Mouse (Mus musculus): ENCODE results near the gene Hilpda.
A peak's percentile ranks its signal among the peaks of the same experiment; 100 is the strongest.

Hilpda gene

DNA sequence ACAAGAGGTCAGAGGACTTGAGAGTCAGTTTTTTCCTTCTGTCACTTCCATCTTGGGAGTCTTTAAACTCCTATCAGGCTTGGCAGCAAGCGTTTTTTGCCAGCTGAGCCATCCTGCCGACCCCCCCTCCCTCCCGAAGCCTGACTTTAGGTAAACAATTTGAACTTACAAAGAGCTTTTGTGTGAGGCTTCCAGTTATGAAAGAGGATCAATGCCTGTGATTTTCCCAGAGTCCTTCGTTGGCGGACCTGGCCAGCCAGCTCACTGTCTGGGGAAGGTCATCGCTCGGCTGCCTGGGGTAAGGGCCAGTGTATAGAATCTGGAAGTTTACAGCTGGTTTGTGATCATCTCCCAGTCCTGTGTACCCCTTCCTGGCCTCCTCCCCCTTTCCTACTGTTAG, 8.4 kb downstream of the Hilpda start:
- Histone ChIP-seq H3K9me3 (ENCODE audit: low read length) (no peaks in the 10 kb centered on the region), H3K36me3 (ENCODE audit: insufficient read depth, low read length) (peaks cover 8% of the 10 kb centered on the region; the same call in 1 of the 2 replicates), H3K27me3 (ENCODE audit: insufficient read depth, low read length) (no peaks in the 10 kb centered on the region), H3K4me1 (replicated peaks; ENCODE audit: low read depth, low read length) (peaks cover 15% of the 10 kb centered on the region), H3K4me3 (replicated peaks; ENCODE audit: low read length) (no peak overlapping the region)
- TF ChIP-seq NANOG (IDR thresholded peaks at IDR 0.05; ENCODE audit: borderline replicate concordance, low read length) (no peak), POU5F1 (IDR thresholded peaks at IDR 0.05; ENCODE audit: borderline replicate concordance, low read length) (no peak), CTCF (conservative IDR thresholded peaks at IDR 0.05; ENCODE audit: low read length) (no peak)

DNA sequence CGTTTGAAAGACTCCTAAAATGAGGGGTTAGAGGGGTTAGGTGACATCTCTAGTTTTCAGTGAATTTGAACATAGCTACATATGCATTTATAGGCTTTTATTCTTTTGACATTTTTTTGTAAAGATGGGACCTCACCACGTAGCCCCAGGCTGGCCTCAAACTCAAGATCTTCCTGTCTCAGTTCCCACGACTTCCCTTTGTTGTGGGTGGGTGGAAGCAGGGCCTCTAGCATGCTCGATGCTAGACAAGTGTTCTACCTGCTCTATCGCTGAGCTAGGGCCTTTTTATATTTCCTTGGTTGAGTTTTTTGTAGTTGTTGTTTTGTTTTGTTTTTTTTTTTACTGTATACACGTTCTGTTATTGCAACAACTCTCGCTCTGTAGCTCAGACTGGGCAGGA, 14.6 kb downstream of the Hilpda start:
- Histone ChIP-seq H3K36me3 (ENCODE audit: insufficient read depth, low read length) (no peaks in the 10 kb centered on the region), H3K9me3 (ENCODE audit: low read length) (no peaks in the 10 kb centered on the region), H3K27me3 (ENCODE audit: insufficient read depth, low read length) (peaks cover 28% of the 10 kb centered on the region), H3K4me1 (replicated peaks; ENCODE audit: low read depth, low read length) (0 out of 2 replicates have a peak, but pooled peaks cover 10% of the 10 kb centered on the region), H3K4me3 (replicated peaks; ENCODE audit: low read length) (no peak overlapping the region)
- TF ChIP-seq CTCF (conservative IDR thresholded peaks at IDR 0.05; ENCODE audit: low read length), result no peak
- no peak for TF ChIP-seq NANOG (IDR thresholded peaks at IDR 0.05; ENCODE audit: borderline replicate concordance, low read length)
- no peak for TF ChIP-seq POU5F1 (IDR thresholded peaks at IDR 0.05; ENCODE audit: borderline replicate concordance, low read length)

DNA sequence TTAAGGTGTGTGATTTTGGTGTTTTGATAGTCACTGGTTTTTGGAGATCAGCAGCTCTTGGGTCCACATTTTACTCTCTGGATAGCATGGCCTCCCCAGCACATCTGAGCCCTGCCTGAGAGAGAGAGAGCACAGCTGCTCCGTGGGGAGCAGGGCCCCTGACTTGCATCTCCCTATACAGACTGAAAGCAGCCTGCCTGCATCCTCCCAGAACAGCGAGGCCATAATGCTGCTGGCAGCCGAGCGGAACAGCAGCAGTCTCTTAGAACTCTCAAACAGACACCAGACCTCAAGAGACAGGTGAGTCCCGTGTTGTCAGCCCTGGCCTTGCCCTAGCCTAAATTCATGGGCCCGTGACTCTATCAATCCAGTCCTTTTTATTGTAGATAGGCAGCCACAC, 15.2 kb downstream of the Hilpda start:
- Histone ChIP-seq H3K36me3 (ENCODE audit: insufficient read depth, low read length) (no peaks in the 10 kb centered on the region), H3K4me3 (replicated peaks; ENCODE audit: low read length) (no peak overlapping the region), H3K4me1 (replicated peaks; ENCODE audit: low read depth, low read length) (0 out of 2 replicates have a peak, but pooled peaks cover 10% of the 10 kb centered on the region), H3K27me3 (ENCODE audit: insufficient read depth, low read length) (peaks cover 28% of the 10 kb centered on the region), H3K9me3 (ENCODE audit: low read length) (no peaks in the 10 kb centered on the region)
- TF ChIP-seq POU5F1 (IDR thresholded peaks at IDR 0.05; ENCODE audit: borderline replicate concordance, low read length), result no peak
- TF ChIP-seq CTCF (conservative IDR thresholded peaks at IDR 0.05; ENCODE audit: low read length), result no peak
- TF ChIP-seq NANOG (IDR thresholded peaks at IDR 0.05; ENCODE audit: borderline replicate concordance, low read length), result no peak

DNA sequence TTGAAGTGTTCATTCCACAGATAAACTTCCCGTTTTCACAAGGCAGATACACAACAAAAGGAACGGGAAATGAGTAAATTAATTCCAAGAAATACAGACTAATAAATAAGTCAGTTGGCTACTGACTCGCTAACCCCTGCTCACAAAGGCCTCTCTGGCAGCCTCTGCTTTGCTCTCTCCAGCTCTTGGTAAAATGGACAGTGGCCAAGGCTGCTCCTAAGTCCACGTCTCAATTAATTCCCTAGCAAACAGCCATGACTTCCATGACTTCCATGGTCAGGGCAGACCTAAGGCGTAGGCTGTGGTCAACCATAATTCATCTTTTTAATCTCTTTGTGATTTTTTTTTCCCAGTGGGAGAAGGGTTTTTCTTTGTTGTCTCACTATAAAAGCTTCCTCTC, 15.7 kb downstream of the Hilpda start:
- Histone ChIP-seq H3K9me3 (ENCODE audit: low read length) (no peaks in the 10 kb centered on the region), H3K27me3 (ENCODE audit: insufficient read depth, low read length) (peaks cover 28% of the 10 kb centered on the region), H3K36me3 (ENCODE audit: insufficient read depth, low read length) (no peaks in the 10 kb centered on the region), H3K4me3 (replicated peaks; ENCODE audit: low read length) (no peak overlapping the region), H3K4me1 (replicated peaks; ENCODE audit: low read depth, low read length) (0 out of 2 replicates have a peak, but pooled peaks cover 10% of the 10 kb centered on the region)
- TF ChIP-seq POU5F1 (IDR thresholded peaks at IDR 0.05; ENCODE audit: borderline replicate concordance, low read length), result no peak

DNA sequence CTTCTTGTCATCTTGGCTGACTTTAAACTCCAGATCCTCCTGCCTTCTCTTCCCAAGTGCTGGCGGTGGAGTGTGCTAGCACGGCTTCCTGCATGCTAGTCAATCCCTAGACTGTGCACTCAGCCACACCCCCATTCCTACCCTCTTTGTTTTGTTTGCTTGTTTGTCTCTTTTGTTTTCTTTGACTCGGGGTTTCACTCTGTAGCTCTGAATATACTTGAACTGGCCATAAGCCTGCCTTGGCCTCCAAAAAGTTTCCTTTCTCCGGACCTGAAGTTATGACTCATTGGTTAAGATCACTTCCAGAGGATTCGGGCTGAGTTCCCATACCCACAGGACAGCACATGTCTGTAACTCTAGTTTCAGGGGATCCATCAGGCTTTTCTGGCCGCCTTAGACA, 16.4 kb downstream of the Hilpda start:
- TF ChIP-seq NANOG (IDR thresholded peaks at IDR 0.05; ENCODE audit: borderline replicate concordance, low read length), result no peak
- no peak for TF ChIP-seq CTCF (conservative IDR thresholded peaks at IDR 0.05; ENCODE audit: low read length)
- TF ChIP-seq POU5F1 (IDR thresholded peaks at IDR 0.05; ENCODE audit: borderline replicate concordance, low read length), result no peak
- H3K4me1 ChIP-seq (replicated peaks; ENCODE audit: low read depth, low read length), result 0 out of 2 replicates have a peak, but pooled peaks cover 8% of the 10 kb centered on the region

DNA sequence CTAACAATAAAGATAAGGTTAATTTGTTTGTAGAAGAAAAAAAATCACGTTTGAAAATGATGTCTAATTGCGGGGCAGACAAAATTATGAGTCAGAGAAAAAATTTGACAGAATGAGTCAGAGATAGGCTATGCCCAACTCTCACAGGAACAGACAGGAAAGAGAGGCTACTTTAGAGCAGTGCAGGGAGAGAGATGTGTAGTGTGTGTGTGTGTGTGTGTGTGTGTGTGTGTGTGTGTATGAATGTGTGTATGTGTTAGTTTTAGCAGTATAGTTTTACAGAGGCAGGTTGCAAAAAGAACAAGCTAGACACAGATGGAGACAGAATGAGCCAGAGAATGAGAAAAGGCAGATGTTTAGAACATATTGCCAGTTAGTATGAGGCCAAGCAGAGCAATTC, 26.8 kb downstream of the Hilpda start:
- H3K27me3 ChIP-seq (ENCODE audit: insufficient read depth, low read length), result 0 out of 2 replicates have a peak, but pooled peaks cover 8% of the 10 kb centered on the region

More for the DNA sequence above, 16.4 kb downstream of the Hilpda start:
- H3K9me3 ChIP-seq (ENCODE audit: low read length), result no peaks in the 10 kb centered on the region
- H3K36me3 ChIP-seq (ENCODE audit: insufficient read depth, low read length), result no peaks in the 10 kb centered on the region
- H3K4me3 ChIP-seq (replicated peaks; ENCODE audit: low read length), result no peak overlapping the region
- H3K27me3 ChIP-seq (ENCODE audit: insufficient read depth, low read length), result peaks cover 28% of the 10 kb centered on the region

DNA sequence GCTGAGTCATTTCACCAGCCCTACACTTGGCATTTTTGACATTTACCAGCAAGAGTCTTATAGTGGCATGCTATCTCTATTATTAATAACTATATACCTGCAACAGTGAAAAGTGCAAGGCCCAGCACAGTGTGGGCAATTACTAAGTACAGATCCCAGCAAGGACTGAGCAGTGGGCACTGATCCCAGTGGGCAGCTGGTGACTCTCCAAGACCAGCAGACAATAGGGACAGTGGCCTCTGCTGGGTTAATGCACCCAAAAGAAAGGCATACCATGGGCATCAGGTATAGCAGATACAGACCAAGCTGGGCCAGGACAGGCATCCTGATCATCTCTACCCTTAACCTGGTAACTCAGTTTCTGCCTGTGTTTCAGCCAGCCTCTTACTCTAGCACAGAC, 31.0 kb downstream of the Hilpda start:
- H3K36me3 ChIP-seq (ENCODE audit: insufficient read depth, low read length), result no peaks in the 10 kb centered on the region
- H3K27me3 ChIP-seq (ENCODE audit: insufficient read depth, low read length), result 0 out of 2 replicates have a peak, but pooled peaks cover 8% of the 10 kb centered on the region
- no peak for TF ChIP-seq NANOG (IDR thresholded peaks at IDR 0.05; ENCODE audit: borderline replicate concordance, low read length)
- TF ChIP-seq CTCF (conservative IDR thresholded peaks at IDR 0.05; ENCODE audit: low read length), result no peak
- TF ChIP-seq POU5F1 (IDR thresholded peaks at IDR 0.05; ENCODE audit: borderline replicate concordance, low read length), result no peak
- H3K4me1 ChIP-seq (replicated peaks; ENCODE audit: low read depth, low read length), result peaks cover 4% of the 10 kb centered on the region; the same call in 1 of the 2 replicates
- no peak overlapping the region for H3K4me3 ChIP-seq (replicated peaks; ENCODE audit: low read length)
- no peaks in the 10 kb centered on the region for H3K9me3 ChIP-seq (ENCODE audit: low read length)

More for the DNA sequence above, 26.8 kb downstream of the Hilpda start:
- TF ChIP-seq NANOG (IDR thresholded peaks at IDR 0.05; ENCODE audit: borderline replicate concordance, low read length) (no peak), CTCF (conservative IDR thresholded peaks at IDR 0.05; ENCODE audit: low read length) (no peak), POU5F1 (IDR thresholded peaks at IDR 0.05; ENCODE audit: borderline replicate concordance, low read length) (no peak)
- Histone ChIP-seq H3K4me1 (replicated peaks; ENCODE audit: low read depth, low read length) (peaks cover 18% of the 10 kb centered on the region), H3K9me3 (ENCODE audit: low read length) (no peaks in the 10 kb centered on the region), H3K4me3 (replicated peaks; ENCODE audit: low read length) (no peak overlapping the region), H3K36me3 (ENCODE audit: insufficient read depth, low read length) (no peaks in the 10 kb centered on the region)

DNA sequence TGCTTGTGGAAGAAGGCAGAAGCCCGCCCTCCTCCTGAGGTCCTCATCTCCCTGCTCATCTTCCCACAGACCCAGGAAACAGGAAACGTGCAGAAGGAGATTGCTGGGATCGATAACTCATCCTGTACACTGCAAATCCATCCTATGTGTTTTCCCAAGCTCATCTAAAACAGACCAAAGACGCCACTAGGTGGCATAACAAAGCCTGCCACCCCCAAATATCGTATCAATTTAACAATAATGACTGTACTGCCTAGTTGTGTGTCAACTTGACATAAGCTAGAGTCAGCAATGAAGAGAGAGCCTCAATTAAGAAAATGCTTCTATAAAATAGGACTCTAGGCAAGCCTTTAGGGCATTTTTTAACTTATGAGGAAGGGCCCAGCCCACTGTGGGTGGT, 31.4 kb downstream of the Hilpda start:
- peaks cover 7% of the 10 kb centered on the region for H3K4me1 ChIP-seq (replicated peaks; ENCODE audit: low read depth, low read length)
- TF ChIP-seq CTCF (conservative IDR thresholded peaks at IDR 0.05; ENCODE audit: low read length) (peak; percentile 28; the same call in 1 of the 2 replicates), NANOG (IDR thresholded peaks at IDR 0.05; ENCODE audit: borderline replicate concordance, low read length) (no peak)
- H3K36me3 ChIP-seq (ENCODE audit: insufficient read depth, low read length), result no peaks in the 10 kb centered on the region
- no peak overlapping the region for H3K4me3 ChIP-seq (replicated peaks; ENCODE audit: low read length)
- no peaks in the 10 kb centered on the region for H3K9me3 ChIP-seq (ENCODE audit: low read length)
- H3K27me3 ChIP-seq (ENCODE audit: insufficient read depth, low read length), result 0 out of 2 replicates have a peak, but pooled peaks cover 8% of the 10 kb centered on the region

DNA sequence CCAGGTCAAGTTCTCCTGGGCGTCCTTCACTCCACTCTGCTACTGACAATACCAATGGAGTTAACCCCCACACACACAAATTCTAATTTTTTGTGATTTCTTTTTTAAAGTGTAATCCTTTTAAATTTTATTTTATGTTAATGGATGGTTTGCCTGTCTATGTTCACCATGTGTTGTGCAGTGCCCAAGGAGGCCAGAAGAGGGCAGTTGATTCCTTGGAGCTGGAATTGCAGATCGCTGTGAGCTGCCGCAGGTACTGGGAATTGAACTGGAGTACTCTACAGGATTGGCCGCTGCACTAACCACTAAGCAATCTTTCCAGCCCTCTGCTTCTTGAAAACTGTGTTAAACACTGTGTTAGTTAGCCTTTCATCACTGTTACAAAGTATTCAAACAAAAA, 33.2 kb downstream of the Hilpda start:
- TF ChIP-seq NANOG (IDR thresholded peaks at IDR 0.05; ENCODE audit: borderline replicate concordance, low read length) (no peak), CTCF (conservative IDR thresholded peaks at IDR 0.05; ENCODE audit: low read length) (peak; percentile 71)
- Histone ChIP-seq H3K27me3 (ENCODE audit: insufficient read depth, low read length) (0 out of 2 replicates have a peak, but pooled peaks cover 6% of the 10 kb centered on the region), H3K4me1 (replicated peaks; ENCODE audit: low read depth, low read length) (peaks cover 14% of the 10 kb centered on the region), H3K9me3 (ENCODE audit: low read length) (no peaks in the 10 kb centered on the region), H3K4me3 (replicated peaks; ENCODE audit: low read length) (no peak overlapping the region), H3K36me3 (ENCODE audit: insufficient read depth, low read length) (no peaks in the 10 kb centered on the region)

All from E14TG2a.4 (cell line).